Mouse (Mus musculus): ENCODE results near the gene Fat1.

GRCm38 (mm10) chr8:44998681-44999277 is 63.5 kb downstream of the Fat1 start:
- TF ChIP-seq CTCF (IDR thresholded peaks at IDR 0.05) (peak; percentile 60), EP300 (IDR thresholded peaks at IDR 0.05; ENCODE audit: insufficient read depth, low read depth, low read length) (0 out of 2 replicates have a peak, but pooled peaks have one; percentile 35)
